Mouse (Mus musculus): Measurements from ENCODE around the gene Lmo7. TPM values are rescaled to one million over a fixed set of nuclear protein-coding genes. Genes with fewer than 3 reads are reported as not detected.

Gene Lmo7
- total RNA-seq (2018; cell fraction: chromatin; rRNA removed) = 1 to 10 TPM in 1 of 26 experiments, not detected in 25; 1.9 TPM
- total RNA-seq (2018; cell fraction: cytosol; rRNA removed) = not detected
- total RNA-seq (2018; cell fraction: nucleus; rRNA removed) = under 1 TPM in 1 of 26 experiments, not detected in 25; 0.99 TPM
- polyA plus RNA-seq (2018) = not detected in 3 replicates

DNA sequence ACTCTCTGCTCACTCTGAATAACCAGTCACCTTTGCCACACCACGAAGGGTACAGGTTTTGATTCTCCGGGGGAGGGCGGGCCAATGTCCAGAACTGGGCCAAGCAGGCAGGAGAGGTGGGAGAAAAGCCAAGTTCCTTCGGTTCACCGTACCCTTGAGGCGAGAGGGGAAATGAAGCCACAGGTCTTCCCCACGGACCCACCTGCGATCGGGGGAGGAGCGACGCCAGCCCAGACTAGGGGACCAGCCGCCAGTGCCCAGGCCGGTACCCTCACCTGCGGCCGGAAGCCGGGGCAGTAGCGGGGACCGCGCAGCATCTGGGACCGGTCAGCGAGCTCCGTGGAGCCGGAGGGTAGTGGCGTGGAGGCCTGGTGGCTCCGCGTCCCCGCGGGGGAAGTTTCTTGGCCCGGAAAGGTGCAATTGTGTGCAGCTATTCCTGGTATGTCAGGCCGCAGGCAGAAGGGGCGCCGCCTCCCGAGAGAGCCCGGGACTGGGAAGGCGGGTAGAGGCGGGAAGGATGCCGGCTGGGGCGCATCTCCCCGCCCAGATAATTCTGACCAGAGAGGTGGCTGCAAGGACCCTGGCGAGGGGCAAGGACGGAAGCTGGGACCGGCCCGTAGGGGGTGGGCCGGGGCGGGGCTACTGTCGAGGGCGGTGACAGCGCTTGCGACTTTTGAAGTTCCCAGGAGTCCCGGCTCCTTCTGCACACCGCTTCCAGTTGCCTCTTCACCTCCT lies at the start of gene Lmo7, which contains the start of gene Gm9922:
TSS of gene Lmo7 (plus strand) at position 721 of the 735 bp plus-strand sequence.
TSS of gene Gm9922 (minus strand) at position 578 of the 735 bp plus-strand sequence.
- no peaks in the 10 kb centered on the region for H3K36me3 ChIP-seq (ENCODE audit: inconsistent target)
- 1% methylated on average over 50 of the region's 51 CpGs for WGBS (ENCODE audit: missing documents)
- peak within 1 kb of the TSS; percentile 9; the same call in 1 of the 2 replicates for H3K4me3 ChIP-seq (ENCODE audit: inconsistent target)
- H3K27ac ChIP-seq = no peak within 1 kb of the TSS
- H3K79me2 ChIP-seq (ENCODE audit: inconsistent target) = no peaks in the 10 kb centered on the region

DNA sequence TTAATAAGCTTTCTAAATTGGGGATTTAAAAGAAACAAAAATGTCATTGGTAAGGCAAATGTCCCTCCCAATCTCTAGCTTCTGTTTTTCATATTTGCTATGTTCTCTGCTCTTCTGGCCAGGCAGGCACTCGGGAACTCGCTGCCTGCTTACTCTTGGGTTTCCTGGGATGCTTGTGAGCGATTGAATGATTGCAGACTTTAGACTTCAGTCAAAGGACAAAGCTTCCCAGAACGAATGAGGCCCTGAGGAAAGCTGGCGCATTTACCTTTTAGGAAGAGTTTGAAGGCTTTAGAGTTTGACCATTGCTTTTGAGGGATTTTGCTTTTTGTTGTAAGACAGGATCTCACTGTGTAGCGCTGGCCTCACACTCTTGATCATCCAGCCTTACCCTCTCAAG lies 42.1 kb upstream of the Lmo7 start:
- 99% methylated on average over 6 of the region's 6 CpGs for WGBS (ENCODE audit: missing documents)
- Histone ChIP-seq H3K79me2 (ENCODE audit: inconsistent target) (no peaks in the 10 kb centered on the region), H3K36me3 (ENCODE audit: inconsistent target) (no peaks in the 10 kb centered on the region), H3K27ac (no peak overlapping the region), H3K4me3 (ENCODE audit: inconsistent target) (no peak overlapping the region)

DNA sequence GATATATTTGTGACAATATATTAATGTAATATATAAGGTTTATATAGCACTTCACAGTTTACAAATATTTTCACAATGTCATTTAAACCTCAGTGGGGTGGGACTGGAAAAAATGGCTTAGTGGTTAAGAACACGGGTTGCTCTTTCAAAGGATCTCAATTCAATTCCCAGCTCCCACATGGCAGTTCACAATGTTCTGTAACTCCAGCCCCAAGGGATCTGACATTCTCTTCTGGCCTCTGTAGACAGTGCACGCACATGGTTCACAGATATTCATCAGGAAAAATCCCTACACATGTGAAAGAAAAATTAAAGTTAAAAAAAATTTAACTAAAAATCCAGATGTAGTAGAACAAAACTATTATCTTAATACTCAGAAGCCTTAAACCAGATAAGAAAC lies 41.4 kb upstream of the Lmo7 start:
- Histone ChIP-seq H3K36me3 (ENCODE audit: inconsistent target) (no peaks in the 10 kb centered on the region), H3K27ac (no peak overlapping the region), H3K4me3 (ENCODE audit: inconsistent target) (no peak overlapping the region), H3K79me2 (ENCODE audit: inconsistent target) (no peaks in the 10 kb centered on the region)
- WGBS (ENCODE audit: missing documents) = 94% methylated on average over 2 of the region's 2 CpGs

DNA sequence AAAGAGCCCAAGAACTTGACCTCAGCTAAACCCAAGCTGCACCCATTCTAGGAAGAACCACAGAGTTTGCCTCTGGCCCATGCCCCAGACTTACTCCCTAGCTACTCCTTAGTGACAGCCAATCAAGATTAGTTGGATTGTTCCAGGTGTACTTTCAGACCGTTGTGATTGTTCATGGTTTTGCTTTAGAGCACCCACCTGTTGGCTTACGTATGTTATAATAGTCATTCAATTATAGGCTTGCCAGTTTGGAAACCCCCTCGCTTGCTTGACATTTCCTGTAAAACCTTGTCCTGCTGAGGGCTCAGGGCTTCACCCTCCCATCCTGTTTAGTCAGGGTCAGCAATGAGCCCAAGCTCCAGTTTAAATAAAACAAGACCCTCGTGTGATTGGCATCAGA lies 25.3 kb upstream of the Lmo7 start:
- WGBS (ENCODE audit: missing documents) = 73% methylated on average over 4 of the region's 4 CpGs
- no peaks in the 10 kb centered on the region for H3K79me2 ChIP-seq (ENCODE audit: inconsistent target)
- H3K4me3 ChIP-seq (ENCODE audit: inconsistent target) = no peak overlapping the region
- no peak overlapping the region for H3K27ac ChIP-seq
- no peaks in the 10 kb centered on the region for H3K36me3 ChIP-seq (ENCODE audit: inconsistent target)

DNA sequence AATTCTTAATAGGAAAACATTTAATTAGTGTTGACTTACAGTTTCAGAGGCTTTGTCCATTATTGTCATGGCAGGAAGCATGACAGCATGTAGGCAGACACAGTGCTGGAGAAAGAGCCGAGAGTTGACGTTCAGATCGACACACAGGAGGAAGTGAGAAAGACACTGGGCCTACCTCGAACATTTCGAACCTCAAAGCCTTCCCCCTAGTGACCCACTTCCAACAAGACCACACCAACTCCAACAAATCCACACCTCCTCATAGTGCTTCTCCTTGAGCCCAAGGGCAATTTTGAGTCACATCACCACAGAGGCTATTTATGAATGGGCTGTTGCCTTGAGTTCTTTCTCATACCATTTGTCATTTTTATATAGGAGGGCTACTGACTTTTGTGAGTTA lies 22.7 kb upstream of the Lmo7 start:
- Histone ChIP-seq H3K36me3 (ENCODE audit: inconsistent target) (no peaks in the 10 kb centered on the region), H3K79me2 (ENCODE audit: inconsistent target) (no peaks in the 10 kb centered on the region), H3K4me3 (ENCODE audit: inconsistent target) (no peak overlapping the region), H3K27ac (no peak overlapping the region)
- 50% methylated on average over 5 of the region's 5 CpGs for WGBS (ENCODE audit: missing documents)

DNA sequence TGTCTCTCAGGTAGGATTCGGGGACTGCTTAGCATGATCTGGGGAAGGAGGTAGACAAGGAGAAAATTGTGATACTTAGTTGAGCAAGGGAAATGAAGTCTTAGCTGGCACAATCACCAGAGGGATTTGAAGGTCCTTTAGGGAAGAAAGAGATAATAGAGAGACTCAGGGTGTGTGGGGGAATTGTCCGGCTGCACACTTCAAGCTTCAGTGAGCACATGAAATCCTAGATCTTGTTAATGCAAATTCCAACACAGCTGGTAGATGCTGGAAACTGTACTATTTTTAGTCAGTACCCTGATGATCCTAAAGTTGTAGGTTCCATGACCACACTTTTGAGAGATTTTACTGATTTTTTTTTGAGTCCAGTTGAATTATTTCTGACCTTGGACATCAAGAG lies 15.3 kb upstream of the Lmo7 start:
- 100% methylated on average over 2 of the region's 2 CpGs for WGBS (ENCODE audit: missing documents)
- Histone ChIP-seq H3K36me3 (ENCODE audit: inconsistent target) (no peaks in the 10 kb centered on the region), H3K4me3 (ENCODE audit: inconsistent target) (no peak overlapping the region), H3K79me2 (ENCODE audit: inconsistent target) (no peaks in the 10 kb centered on the region), H3K27ac (no peak overlapping the region)

DNA sequence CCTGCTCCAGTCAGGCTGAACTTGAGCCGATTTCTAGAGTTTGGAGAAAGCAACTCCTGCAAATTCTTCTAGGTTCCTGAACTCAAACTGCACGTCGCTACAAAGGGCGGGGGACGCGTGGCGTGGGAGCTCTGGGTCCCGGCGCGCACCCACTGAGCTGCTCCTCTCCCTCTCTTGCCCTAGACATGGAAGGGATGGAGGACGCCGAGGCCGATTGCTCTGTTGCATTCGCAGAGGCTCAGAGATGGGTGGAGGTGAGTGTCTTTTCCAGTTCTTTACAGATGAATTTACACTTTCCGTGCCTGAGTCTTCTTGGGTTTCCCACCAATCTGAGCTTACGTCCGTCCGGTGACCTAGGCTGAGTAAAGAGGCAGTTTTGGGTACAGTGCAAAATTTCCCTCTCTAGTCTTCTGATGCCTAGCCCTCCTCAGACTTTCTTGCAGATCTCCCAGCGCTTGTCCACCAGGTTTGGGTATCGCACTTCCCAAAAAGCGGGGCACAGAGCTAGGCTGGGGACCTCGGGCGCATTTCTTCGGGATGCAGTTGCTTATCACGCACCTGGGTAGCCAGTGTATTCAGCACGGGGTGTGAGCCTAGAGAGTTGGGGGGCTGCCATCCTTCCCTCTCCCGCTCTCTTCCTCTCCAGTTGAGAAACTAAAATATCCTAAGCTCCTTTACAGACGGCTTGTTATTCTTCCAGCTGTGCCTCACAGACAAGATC lies 375 bp downstream of the Lmo7 start:
- WGBS (ENCODE audit: missing documents) = 4% methylated on average over 28 of the region's 28 CpGs
- no peak overlapping the region for H3K27ac ChIP-seq
- no peaks in the 10 kb centered on the region for H3K36me3 ChIP-seq (ENCODE audit: inconsistent target)
- H3K4me3 ChIP-seq (ENCODE audit: inconsistent target) = peak overlapping the region; percentile 9; the same call in 1 of the 2 replicates
- H3K79me2 ChIP-seq (ENCODE audit: inconsistent target) = no peaks in the 10 kb centered on the region

DNA sequence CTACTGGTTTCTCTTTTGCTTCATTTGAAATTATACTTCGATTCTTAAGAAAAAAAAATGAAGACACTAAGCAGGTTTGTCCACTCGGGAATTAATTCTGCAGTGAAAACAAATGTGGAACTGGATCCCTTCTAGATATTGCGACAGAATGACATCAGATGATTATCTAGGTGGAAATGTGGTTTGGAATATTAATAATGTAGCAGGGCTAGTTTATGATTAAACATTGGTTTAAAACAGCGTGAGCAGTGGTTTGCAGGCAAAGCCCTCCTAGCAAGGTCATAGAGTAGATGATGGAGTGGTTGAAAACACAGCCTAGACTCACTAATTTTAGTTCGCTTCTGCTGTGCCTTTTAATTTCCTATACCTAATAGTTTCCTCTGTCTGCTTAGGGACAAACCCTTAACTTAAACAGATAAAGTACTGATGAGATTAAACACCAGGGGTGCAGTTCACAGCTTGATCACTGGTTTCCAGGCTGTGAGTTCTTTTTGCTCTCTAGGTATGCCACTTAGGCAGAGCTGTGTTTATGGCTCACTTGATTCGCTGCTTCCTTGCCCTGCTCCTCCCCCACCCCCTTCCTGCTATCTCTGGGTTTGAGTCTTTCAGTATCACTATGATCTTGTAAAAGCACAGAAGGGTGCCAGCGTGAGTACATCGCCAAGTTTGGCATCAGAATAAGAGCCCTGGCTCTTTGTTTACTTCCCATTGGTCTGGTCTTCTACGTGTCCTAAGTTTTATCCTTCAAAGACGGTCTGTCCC lies 4.0 kb downstream of the Lmo7 start:
- H3K27ac ChIP-seq = no peak overlapping the region
- 47% methylated on average over 10 of the region's 10 CpGs for WGBS (ENCODE audit: missing documents)
- no peak overlapping the region for H3K4me3 ChIP-seq (ENCODE audit: inconsistent target)
- no peaks in the 10 kb centered on the region for H3K79me2 ChIP-seq (ENCODE audit: inconsistent target)
- H3K36me3 ChIP-seq (ENCODE audit: inconsistent target) = no peaks in the 10 kb centered on the region

DNA sequence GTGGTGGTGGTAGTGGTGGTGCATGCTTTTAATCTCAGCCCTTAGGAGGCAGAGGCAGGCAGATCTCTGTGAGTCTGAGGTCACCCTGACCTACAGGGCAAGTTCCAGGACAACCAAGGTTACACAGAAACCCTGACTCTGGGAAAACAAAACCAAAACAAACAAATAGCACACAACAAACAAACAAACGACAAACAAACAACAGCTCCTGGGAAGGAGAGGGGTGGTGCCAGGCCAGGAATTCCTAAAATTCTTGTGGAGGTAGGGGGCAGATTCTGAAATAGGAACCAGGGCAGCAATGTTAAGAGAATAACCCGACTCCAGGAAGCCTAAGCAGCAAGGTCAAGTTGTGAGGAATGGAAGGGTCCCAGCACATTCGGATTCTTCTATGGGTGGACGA lies 7.7 kb downstream of the Lmo7 start:
- H3K36me3 ChIP-seq (ENCODE audit: inconsistent target) = no peaks in the 10 kb centered on the region
- H3K27ac ChIP-seq = no peak overlapping the region
- no peak overlapping the region for H3K4me3 ChIP-seq (ENCODE audit: inconsistent target)
- no peaks in the 10 kb centered on the region for H3K79me2 ChIP-seq (ENCODE audit: inconsistent target)
- WGBS (ENCODE audit: missing documents) = 90% methylated on average over 4 of the region's 4 CpGs

DNA sequence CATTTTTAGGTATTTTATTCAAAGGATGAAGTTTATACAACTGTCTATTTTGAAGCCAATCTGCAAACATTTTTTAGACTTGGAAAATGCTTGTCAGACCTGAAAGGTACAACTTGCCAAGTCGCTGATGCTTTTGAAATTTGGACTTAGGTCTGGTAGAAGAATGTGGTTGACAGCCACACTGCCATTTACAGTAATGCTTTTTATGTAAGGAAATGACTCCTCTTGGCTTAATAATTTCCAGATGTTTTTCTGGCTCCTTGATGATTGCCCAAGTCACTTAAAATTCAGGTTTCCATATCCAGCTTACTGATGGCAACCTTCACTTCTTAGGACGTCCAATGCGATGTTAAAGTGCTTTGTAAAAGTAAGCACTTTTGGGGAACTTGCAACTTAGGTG lies 16.9 kb downstream of the Lmo7 start:
- no peak overlapping the region for H3K4me3 ChIP-seq (ENCODE audit: inconsistent target)
- no peaks in the 10 kb centered on the region for H3K79me2 ChIP-seq (ENCODE audit: inconsistent target)
- H3K27ac ChIP-seq = no peak overlapping the region
- no peaks in the 10 kb centered on the region for H3K36me3 ChIP-seq (ENCODE audit: inconsistent target)
- WGBS (ENCODE audit: missing documents) = 90% methylated on average over 2 of the region's 3 CpGs

DNA sequence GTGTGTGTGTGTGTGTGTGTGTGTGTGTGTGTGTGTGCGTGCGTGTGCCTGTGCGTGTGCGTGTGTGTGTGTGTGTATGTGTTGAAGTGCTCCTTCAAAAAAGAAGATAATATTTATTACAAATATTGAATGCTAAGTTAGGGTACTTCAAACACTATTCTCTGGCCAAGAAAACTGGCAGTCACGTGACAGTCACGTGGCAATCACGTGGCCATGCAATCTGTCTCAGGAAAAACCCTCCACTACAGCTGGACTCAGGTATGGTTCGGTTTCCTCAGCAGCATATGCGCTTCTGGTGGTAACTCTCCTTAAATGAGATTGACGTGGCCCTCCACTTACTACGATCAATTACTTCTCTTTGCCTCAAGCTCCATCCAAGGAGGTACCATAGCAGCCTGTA lies 18.1 kb downstream of the Lmo7 start:
- 85% methylated on average over 11 of the region's 11 CpGs for WGBS (ENCODE audit: missing documents)
- Histone ChIP-seq H3K79me2 (ENCODE audit: inconsistent target) (no peaks in the 10 kb centered on the region), H3K4me3 (ENCODE audit: inconsistent target) (no peak overlapping the region), H3K27ac (no peak overlapping the region), H3K36me3 (ENCODE audit: inconsistent target) (no peaks in the 10 kb centered on the region)

DNA sequence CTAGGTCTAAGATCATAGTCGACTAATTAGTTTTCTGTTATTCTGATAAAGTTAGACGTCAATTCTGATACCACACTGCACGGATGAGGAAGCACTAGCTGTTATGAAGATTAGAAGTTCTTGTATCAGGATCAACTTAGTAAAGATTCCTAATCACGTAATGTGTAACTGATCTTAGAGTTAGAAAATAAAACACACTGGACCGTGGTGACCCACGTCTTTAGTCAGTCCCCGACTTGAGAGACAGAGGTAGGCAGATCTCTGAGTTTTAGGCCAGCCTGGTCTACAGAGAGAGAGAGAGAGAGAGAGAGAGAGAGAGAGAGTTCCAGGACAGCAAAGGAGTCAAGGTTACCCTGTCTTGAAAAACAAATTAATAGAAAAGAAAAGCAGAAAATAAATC lies 18.7 kb downstream of the Lmo7 start:
- no peak overlapping the region for H3K4me3 ChIP-seq (ENCODE audit: inconsistent target)
- H3K79me2 ChIP-seq (ENCODE audit: inconsistent target) = no peaks in the 10 kb centered on the region
- no peak overlapping the region for H3K27ac ChIP-seq
- H3K36me3 ChIP-seq (ENCODE audit: inconsistent target) = no peaks in the 10 kb centered on the region
- 90% methylated on average over 7 of the region's 7 CpGs for WGBS (ENCODE audit: missing documents)

DNA sequence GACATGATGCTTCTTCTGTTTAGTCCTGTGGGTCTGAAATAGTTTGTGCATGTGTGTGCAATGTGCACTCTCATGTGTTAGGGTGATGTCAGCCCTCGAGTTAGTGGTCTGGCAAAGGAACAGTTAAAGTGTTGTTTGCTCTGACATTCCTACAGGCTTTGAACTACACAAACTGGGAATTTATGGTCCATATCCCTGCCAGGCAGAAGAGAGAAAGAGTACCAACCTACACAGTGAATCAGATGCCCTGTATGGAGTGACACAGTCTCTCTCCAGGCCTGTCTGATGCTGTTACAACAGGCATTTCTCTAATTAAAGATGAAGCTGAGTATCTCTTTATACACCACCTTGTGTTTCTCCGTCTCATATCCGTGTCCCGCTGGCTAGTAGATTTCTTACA lies 21.2 kb downstream of the Lmo7 start:
- Histone ChIP-seq H3K27ac (no peak overlapping the region), H3K36me3 (ENCODE audit: inconsistent target) (no peaks in the 10 kb centered on the region), H3K79me2 (ENCODE audit: inconsistent target) (no peaks in the 10 kb centered on the region), H3K4me3 (ENCODE audit: inconsistent target) (no peak overlapping the region)
- 88% methylated on average over 4 of the region's 4 CpGs for WGBS (ENCODE audit: missing documents)

DNA sequence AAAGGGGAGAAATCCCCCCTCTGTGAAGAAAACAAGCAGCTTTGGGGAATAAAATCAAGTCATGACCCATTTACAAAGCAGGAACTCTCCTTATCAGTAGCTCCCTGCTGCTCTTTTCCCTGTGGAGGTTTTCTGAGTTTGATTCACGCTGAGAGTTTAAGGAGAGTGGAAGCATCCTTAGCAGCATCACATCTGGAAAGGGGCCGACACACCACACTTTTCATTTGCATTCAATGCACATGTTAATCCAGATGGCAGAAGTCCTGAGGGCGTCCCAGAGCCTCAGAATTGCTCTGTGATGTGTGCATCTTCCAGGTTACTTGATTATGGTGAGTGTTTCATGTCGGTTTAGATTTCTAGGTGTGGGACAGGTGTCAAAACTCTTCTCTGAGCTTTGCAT lies 25.7 kb downstream of the Lmo7 start:
- Histone ChIP-seq H3K79me2 (ENCODE audit: inconsistent target) (no peaks in the 10 kb centered on the region), H3K36me3 (ENCODE audit: inconsistent target) (no peaks in the 10 kb centered on the region), H3K27ac (no peak overlapping the region), H3K4me3 (ENCODE audit: inconsistent target) (no peak overlapping the region)
- WGBS (ENCODE audit: missing documents) = 63% methylated on average over 4 of the region's 4 CpGs
